Mouse (Mus musculus) small intestine, adult 2 months (tissue): ENCODE data around the gene Zfp710.
"Not testable (repeated sequence)": the region's sequence is repeated elsewhere in the genome, so short reads cannot be mapped to it uniquely, and the experiment has no call there.

Experiments used
- CTCF ChIP-seq: fragments of 200-500 bp; IDR thresholded peaks from 2 replicates; pipeline ENCODE4 v1.5.1; 2012; ENCODE audit warnings: low read depth, mild to moderate bottlenecking, control low read depth, inconsistent platforms, low read length, moderate library complexity, mixed read lengths; ENCODE audit not compliant: insufficient replicate concordance, insufficient read length; ENCODE audit errors: extremely low read depth
- POLR2A ChIP-seq: fragments of 200-500 bp; IDR thresholded peaks from 2 replicates; pipeline ENCODE4 v1.6.1; 2012; ENCODE audit warnings: low read depth, mild to moderate bottlenecking, control low read depth, inconsistent platforms, low read length, moderate library complexity

- not testable (repeated sequence) for TF ChIP-seq CTCF, POLR2A
Observed at GRCm38 (mm10) chr7:79988466-79988865, 36.1 kb upstream of the Zfp710 start.
